ENCODE assay signal across 26 mouse cellular contexts in genomic region chr16:23479872-23480603, GRCm38 (mm10). TPM values are rescaled to one million over a fixed set of nuclear protein-coding genes. Genes with fewer than 3 reads are reported as not detected.
"Had no signal": no experiment of that assay in that cellular context is flagged by ENCODE, and none has a peak within 500 bp of the region (broad histone marks: within the 10 kb centered on the region; RNA-seq: fewer than 3 reads in every experiment).

No protein-coding gene starts in this region.

- H3K4me3 ChIP-seq: kidney, embryonic 15.5 days; left cerebral cortex, adult 2 months; liver, embryonic 12.5 days; liver, embryonic 15.5 days; lung, embryonic 15.5 days; megakaryocyte, embryonic 14.5 days; midbrain, embryonic 10.5 days; midbrain, embryonic 15.5 days; neural tube, embryonic 12.5 days; neural tube, embryonic 15.5 days had no signal

- H3K9me3 ChIP-seq: kidney, embryonic 15.5 days; liver, embryonic 12.5 days; liver, embryonic 15.5 days; lung, embryonic 15.5 days; megakaryocyte, embryonic 14.5 days; midbrain, embryonic 10.5 days; midbrain, embryonic 15.5 days; neural tube, embryonic 12.5 days; neural tube, embryonic 15.5 days had no signal

- H3K27me3 ChIP-seq: kidney, embryonic 15.5 days; liver, embryonic 15.5 days; lung, embryonic 15.5 days; midbrain, embryonic 15.5 days; neural tube, embryonic 12.5 days; neural tube, embryonic 15.5 days had no signal

- DNase-seq: kidney, adult 8-10 months; kidney, postnatal 10 days; kidney, postnatal 36 days; layer of hippocampus, postnatal 36 days; lung, adult 18-20 months; lung, postnatal 10 days; lung, postnatal 36 days; right cerebral cortex, adult 18-20 months; right cerebral cortex, postnatal 14 days; right cerebral cortex, postnatal 4 days; thymus, adult 18-20 months; thymus, postnatal 36 days had no signal

- H3K36me3 ChIP-seq: kidney, embryonic 15.5 days; liver, embryonic 15.5 days; lung, embryonic 15.5 days; midbrain, embryonic 15.5 days; neural tube, embryonic 15.5 days had no signal

- ATAC-seq: liver, embryonic 12.5 days; midbrain, embryonic 15.5 days had no signal

- H3K27ac ChIP-seq: kidney, embryonic 15.5 days; left cerebral cortex, adult 2 months; liver, embryonic 12.5 days; liver, embryonic 15.5 days; lung, embryonic 15.5 days; midbrain, embryonic 10.5 days; midbrain, embryonic 15.5 days; neural tube, embryonic 12.5 days; neural tube, embryonic 15.5 days; stomach, postnatal 0 days had no signal

- H3K4me1 ChIP-seq: kidney, embryonic 15.5 days; liver, embryonic 12.5 days; liver, embryonic 15.5 days; lung, embryonic 15.5 days; megakaryocyte, embryonic 14.5 days; midbrain, embryonic 15.5 days; neural tube, embryonic 12.5 days; neural tube, embryonic 15.5 days had no signal

- H3K9ac ChIP-seq: kidney, embryonic 15.5 days; liver, embryonic 12.5 days; liver, embryonic 15.5 days; lung, embryonic 15.5 days; midbrain, embryonic 15.5 days; neural tube, embryonic 12.5 days; neural tube, embryonic 15.5 days had no signal

- H3K4me2 ChIP-seq: kidney, embryonic 15.5 days; liver, embryonic 12.5 days; liver, embryonic 15.5 days; lung, embryonic 15.5 days; midbrain, embryonic 15.5 days; neural tube, embryonic 12.5 days; neural tube, embryonic 15.5 days had no signal

RNA-seq across cellular contexts. Expression of gene Rtp1, which starts 51.1 kb away (rescaled TPM):
- polyA plus RNA-seq: kidney, embryonic 15.5 days; limb, embryonic 11.5 days; limb, embryonic 14.5 days; liver, embryonic 12.5 days; liver, embryonic 15.5 days; lung, embryonic 15.5 days; midbrain, embryonic 10.5 days; midbrain, embryonic 15.5 days; neural tube, embryonic 12.5 days; neural tube, embryonic 15.5 days; stomach, embryonic 14.5 days; stomach, postnatal 0 days had no signal
